Mouse (Mus musculus) G1E (cell line): ENCODE data around the gene Ctbs.

Experiments
- CTCF ChIP-seq: IDR thresholded peaks from 2 replicates; pipeline ENCODE4 v1.5.1; 2012; ENCODE audit warnings: low read depth, low read length, inconsistent platforms, mixed read lengths
- GATA2 ChIP-seq: IDR thresholded peaks from 2 replicates; pipeline ENCODE4 v1.6.1; 2012; ENCODE audit warnings: low read depth, low read length, inconsistent platforms, borderline replicate concordance

- TF ChIP-seq CTCF: no peak
- TF ChIP-seq GATA2: no peak
Measured at GRCm38 (mm10) chr3:146413992-146414391, 35.6 kb upstream of the Ctbs start.
